Mouse (Mus musculus) heart, embryonic 11.5 days (tissue): Measurements from ENCODE around the gene Papss1. TPM values are rescaled to one million over a fixed set of nuclear protein-coding genes. Genes with fewer than 3 reads are reported as not detected.

ENCODE experiments used
- ATAC-seq: fragments of 200-750 bp; cut with Nextera tagmentation; replicated peaks from 2 replicates; pipeline ENCODE4 v1.8.0; 2017; ENCODE audit warnings: moderate library complexity; ENCODE audit not compliant: insufficient number of reproducible peaks, low FRiP score, low TSS enrichment
- H3K27ac ChIP-seq: fragments of 300-500 bp; sonication (generic); 2 replicates; pipeline ENCODE4 v1.5.1; 2014; ENCODE audit warnings: mild to moderate bottlenecking, low read depth, low read length
- H3K27me3 ChIP-seq: fragments of 300-500 bp; sonication (generic); 2 replicates; pipeline ENCODE4 v1.6.1; 2014; ENCODE audit warnings: mild to moderate bottlenecking, low read length, mixed read lengths; ENCODE audit not compliant: control insufficient read depth, insufficient read depth
- H3K36me3 ChIP-seq: fragments of 300-500 bp; sonication (generic); 2 replicates; pipeline ENCODE4 v1.6.1; 2014; ENCODE audit warnings: mild to moderate bottlenecking, low read length, moderate library complexity, mixed read lengths; ENCODE audit not compliant: control insufficient read depth, insufficient read depth
- H3K4me1 ChIP-seq: fragments of 300-500 bp; sonication (generic); 2 replicates; pipeline ENCODE4 v1.6.1; 2014; ENCODE audit warnings: low read length; ENCODE audit not compliant: control insufficient read depth, insufficient read depth
- H3K4me2 ChIP-seq: fragments of 300-500 bp; sonication (generic); 2 replicates; pipeline ENCODE4 v1.6.1; 2014; ENCODE audit warnings: mild to moderate bottlenecking, moderate library complexity
- H3K4me3 ChIP-seq: fragments of 300-500 bp; sonication (generic); 2 replicates; pipeline ENCODE4 v1.5.1; 2014; ENCODE audit warnings: low read depth, low read length
- H3K9ac ChIP-seq: fragments of 300-500 bp; sonication (generic); 2 replicates; pipeline ENCODE4 v1.6.1; 2014; ENCODE audit warnings: mild to moderate bottlenecking, low read depth, low read length, moderate library complexity
- H3K9me3 ChIP-seq: fragments of 300-500 bp; sonication (generic); replicated peaks from 2 replicates; pipeline ENCODE4 v1.6.1; 2016; ENCODE audit warnings: low read length; ENCODE audit not compliant: control insufficient read depth
- WGBS: fragments of 180-500 bp; shearing (Covaris S2); extraction: QIAGEN DNeasy Blood & Tissue Kit; methylation state at CpG from one replicate; pipeline ENCODE4 v1.1.7; 2014; ENCODE audit not compliant: insufficient replicate concordance; 5-methylcytosine and 5-hydroxymethylcytosine counted together
- polyA plus RNA-seq: library from polyadenylated mRNA; unstranded; fragments of >200 nt; fragmentation: Nextera tagmentation; extraction: Ambion mirVana; gene quantifications from 2 replicates; pipeline ENCODE4 v1.2.1, GENCODE M21; 2014

The Papss1 gene
- polyA plus RNA-seq, 1 experiment from 2014 or later, result 43.8 TPM

GRCm38 (mm10) chr3:131631318-131631870, 66.8 kb downstream of the Papss1 start:
- ATAC-seq, result no peak
- H3K27ac ChIP-seq, result no peak overlapping the region
- 89% methylated on average over 16 of the region's 16 CpGs for WGBS

GRCm38 (mm10) chr3:131634091-131634490, 69.5 kb downstream of the Papss1 start:
- H3K4me1 ChIP-seq, result peaks cover 7% of the 10 kb centered on the region; the same call in 1 of the 2 replicates
- no peak for ATAC-seq
- no peak overlapping the region for H3K27ac ChIP-seq
- no peak overlapping the region for H3K4me2 ChIP-seq
- no peaks in the 10 kb centered on the region for H3K27me3 ChIP-seq
- no peak overlapping the region for H3K4me3 ChIP-seq
- 83% methylated on average over 2 of the region's 2 CpGs for WGBS
- no peaks in the 10 kb centered on the region for H3K9me3 ChIP-seq
- no peak overlapping the region for H3K9ac ChIP-seq
- H3K36me3 ChIP-seq, result no peaks in the 10 kb centered on the region; the same call in 1 of the 2 replicates

More at GRCm38 (mm10) chr3:131631318-131631870, 66.8 kb downstream of the Papss1 start:
- Histone ChIP-seq H3K4me3 (no peak overlapping the region), H3K9ac (no peak overlapping the region), H3K27me3 (no peaks in the 10 kb centered on the region), H3K4me1 (no peaks in the 10 kb centered on the region), H3K4me2 (no peak overlapping the region), H3K36me3 (no peaks in the 10 kb centered on the region; the same call in 1 of the 2 replicates), H3K9me3 (no peaks in the 10 kb centered on the region)

GRCm38 (mm10) chr3:131636126-131636525, 71.6 kb downstream of the Papss1 start:
- H3K4me2 ChIP-seq, result no peak overlapping the region
- ATAC-seq, result no peak
- no peaks in the 10 kb centered on the region for H3K27me3 ChIP-seq
- H3K36me3 ChIP-seq, result no peaks in the 10 kb centered on the region; the same call in 1 of the 2 replicates
- H3K4me1 ChIP-seq, result peaks cover 7% of the 10 kb centered on the region; the same call in 1 of the 2 replicates
- H3K9ac ChIP-seq, result no peak overlapping the region
- no peak overlapping the region for H3K4me3 ChIP-seq
- H3K9me3 ChIP-seq, result no peaks in the 10 kb centered on the region
- WGBS, result 50% methylated on average over 5 of the region's 5 CpGs
- H3K27ac ChIP-seq, result no peak overlapping the region

- no peak overlapping the region for H3K4me2 ChIP-seq
- peaks cover 7% of the 10 kb centered on the region; the same call in 1 of the 2 replicates for H3K4me1 ChIP-seq
- H3K27ac ChIP-seq, result no peak overlapping the region
- 0 out of 2 replicates have a peak, but pooled peaks have one; percentile 32 for ATAC-seq
- H3K36me3 ChIP-seq, result no peaks in the 10 kb centered on the region
- 90% methylated on average over 3 of the region's 3 CpGs for WGBS
- no peaks in the 10 kb centered on the region for H3K27me3 ChIP-seq
- no peak overlapping the region for H3K4me3 ChIP-seq
- H3K9ac ChIP-seq, result no peak overlapping the region
- no peaks in the 10 kb centered on the region for H3K9me3 ChIP-seq
Measured at GRCm38 (mm10) chr3:131637008-131637407, 72.4 kb downstream of the Papss1 start.

GRCm38 (mm10) chr3:131637664-131638063, 73.1 kb downstream of the Papss1 start:
- Histone ChIP-seq H3K4me1 (peaks cover 7% of the 10 kb centered on the region; the same call in 1 of the 2 replicates), H3K9me3 (no peaks in the 10 kb centered on the region), H3K4me3 (no peak overlapping the region), H3K27me3 (no peaks in the 10 kb centered on the region), H3K9ac (no peak overlapping the region), H3K27ac (no peak overlapping the region), H3K36me3 (no peaks in the 10 kb centered on the region), H3K4me2 (no peak overlapping the region)
- ATAC-seq, result no peak
- WGBS, result 32% methylated on average over 10 of the region's 10 CpGs

- no peak overlapping the region for H3K27ac ChIP-seq
- 79% methylated on average over 7 of the region's 7 CpGs for WGBS
- no peak overlapping the region for H3K4me3 ChIP-seq
- ATAC-seq, result no peak
- no peak overlapping the region for H3K4me2 ChIP-seq
- H3K27me3 ChIP-seq, result no peaks in the 10 kb centered on the region
- H3K36me3 ChIP-seq, result no peaks in the 10 kb centered on the region
- peaks cover 7% of the 10 kb centered on the region; the same call in 1 of the 2 replicates for H3K4me1 ChIP-seq
- no peak overlapping the region for H3K9ac ChIP-seq
- no peaks in the 10 kb centered on the region for H3K9me3 ChIP-seq
Measured at GRCm38 (mm10) chr3:131638216-131638615, 73.6 kb downstream of the Papss1 start.

- H3K4me1 ChIP-seq, result no peaks in the 10 kb centered on the region; the same call in 1 of the 2 replicates
- no peak overlapping the region for H3K9ac ChIP-seq
- no peak overlapping the region for H3K4me3 ChIP-seq
- H3K27me3 ChIP-seq, result no peaks in the 10 kb centered on the region
- no peak overlapping the region for H3K4me2 ChIP-seq
- no peak overlapping the region for H3K27ac ChIP-seq
- WGBS, result 89% methylated on average over 20 of the region's 20 CpGs
- ATAC-seq, result no peak
- H3K9me3 ChIP-seq, result no peaks in the 10 kb centered on the region
- H3K36me3 ChIP-seq, result no peaks in the 10 kb centered on the region
Measured at GRCm38 (mm10) chr3:131642681-131643292, 78.2 kb downstream of the Papss1 start.

GRCm38 (mm10) chr3:131645203-131645602, 80.6 kb downstream of the Papss1 start:
- Histone ChIP-seq H3K4me1 (no peaks in the 10 kb centered on the region), H3K36me3 (no peaks in the 10 kb centered on the region), H3K27ac (no peak overlapping the region), H3K9me3 (no peaks in the 10 kb centered on the region), H3K4me3 (no peak overlapping the region), H3K9ac (no peak overlapping the region), H3K4me2 (no peak overlapping the region), H3K27me3 (no peaks in the 10 kb centered on the region)
- no peak for ATAC-seq
- WGBS, result 82% methylated on average over 5 of the region's 5 CpGs

GRCm38 (mm10) chr3:131654366-131654765, 89.8 kb downstream of the Papss1 start:
- Histone ChIP-seq H3K9ac (no peak overlapping the region), H3K4me1 (no peaks in the 10 kb centered on the region), H3K27ac (no peak overlapping the region), H3K4me3 (no peak overlapping the region), H3K36me3 (no peaks in the 10 kb centered on the region), H3K27me3 (no peaks in the 10 kb centered on the region), H3K9me3 (no peaks in the 10 kb centered on the region), H3K4me2 (no peak overlapping the region)
- no peak for ATAC-seq
- 84% methylated on average over 3 of the region's 3 CpGs for WGBS
